Mouse (Mus musculus): ENCODE data around the gene Eif2ak2. TPM values are rescaled to one million over a fixed set of nuclear protein-coding genes. Genes with fewer than 3 reads are reported as not detected.

Gene Eif2ak2
- 4.0 and 4.4 TPM in 2 replicates for polyA plus RNA-seq (2014; fragmentation: Nextera tagmentation; extraction: Ambion mirVana)

DNA sequence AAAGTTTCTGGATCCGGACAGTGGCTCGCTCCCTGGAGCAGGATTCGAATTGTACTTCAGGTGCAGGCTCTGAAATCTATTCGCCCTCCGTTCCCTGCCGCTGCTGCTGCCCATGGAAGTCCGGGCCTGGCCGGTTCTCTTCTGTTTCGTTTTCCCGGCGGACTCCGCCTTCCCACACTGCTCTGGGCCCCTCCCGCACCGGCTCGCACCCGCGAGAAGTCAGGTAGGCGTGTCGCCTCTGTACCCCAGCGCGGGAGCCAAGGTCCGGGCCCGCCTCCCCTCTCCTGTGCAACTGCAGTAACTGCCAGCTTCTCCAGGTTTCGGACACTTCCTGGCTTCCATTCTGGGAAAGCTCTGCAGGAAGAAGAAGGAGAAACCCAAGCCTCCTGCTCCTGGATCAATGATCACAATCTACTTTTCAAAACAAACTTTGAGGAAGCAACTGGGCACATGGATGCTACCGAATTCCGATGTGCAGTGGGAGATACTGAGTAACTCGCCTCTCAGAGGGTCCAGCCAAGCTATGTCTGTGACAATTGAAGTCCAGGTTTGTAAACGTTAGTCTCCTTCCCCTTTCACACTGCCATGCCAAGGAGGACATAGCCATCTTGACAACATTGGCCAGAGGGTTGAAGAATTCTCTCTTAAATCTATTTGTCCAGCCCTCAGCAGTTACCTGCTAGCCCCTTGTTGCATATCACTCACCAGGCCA lies at the start of gene Eif2ak2:
Eif2ak2 (minus strand) TSS at position 173 of the 712 bp plus-strand sequence.
- Histone ChIP-seq H3K4me1 (ENCODE audit: control insufficient read depth, insufficient read depth, low read length) (no peaks in the 10 kb centered on the region), H3K4me2 (peak within 1 kb of the TSS; percentile 71), H3K27ac (ENCODE audit: low read depth, low read length) (no peak within 1 kb of the TSS), H3K4me3 (ENCODE audit: low read depth, low read length) (peak within 1 kb of the TSS; percentile 43), H3K27me3 (ENCODE audit: control insufficient read depth, insufficient read depth, low read length) (no peaks in the 10 kb centered on the region), H3K36me3 (ENCODE audit: control insufficient read depth, insufficient read depth, low read length) (no peaks in the 10 kb centered on the region), H3K9ac (ENCODE audit: low read length) (peak within 1 kb of the TSS; percentile 68), H3K9me3 (ENCODE audit: control insufficient read depth, low read length) (no peaks in the 10 kb centered on the region; the same call in 1 of the 2 replicates)
- ATAC-seq (ENCODE audit: low FRiP score) (peak; percentile 94), DNase-seq (ENCODE audit: low spot score, missing footprints) (peak; percentile 95)
- 3% methylated on average over 28 of the region's 28 CpGs for WGBS

DNA sequence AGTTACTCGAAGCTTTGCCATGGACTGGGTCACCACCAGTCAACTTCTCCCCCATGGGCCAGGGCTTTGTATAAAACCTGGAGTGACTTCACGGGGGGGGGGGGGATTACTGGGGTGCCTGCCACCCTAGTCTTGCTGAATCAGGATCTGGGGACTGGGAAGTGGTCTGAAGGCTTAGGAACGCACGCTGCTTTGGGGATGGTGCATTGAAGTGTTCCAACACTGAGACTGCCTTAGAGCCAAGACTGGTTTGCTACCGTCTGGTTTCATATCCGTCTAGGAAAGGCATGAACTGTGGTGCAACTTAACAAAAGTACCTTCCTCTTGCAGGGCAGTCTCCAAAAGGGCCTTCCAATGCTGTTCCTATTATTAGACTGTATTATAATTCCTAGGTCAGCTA lies 35.3 kb upstream of the Eif2ak2 start:
- peak overlapping the region; percentile 78 for H3K4me2 ChIP-seq
- no peak overlapping the region; the same call in 1 of the 2 replicates for H3K9ac ChIP-seq (ENCODE audit: low read length)

GRCm38 (mm10) chr17:78916899-78917298 lies 34.5 kb upstream of the Eif2ak2 start:
- H3K4me2 ChIP-seq = peak overlapping the region; percentile 78
- peaks cover 4% of the 10 kb centered on the region; the same call in 1 of the 2 replicates for H3K4me1 ChIP-seq (ENCODE audit: control insufficient read depth, insufficient read depth, low read length)
- no peak for DNase-seq (ENCODE audit: low spot score, missing footprints)

More for the DNA sequence above, 35.3 kb upstream of the Eif2ak2 start:
- H3K9me3 ChIP-seq (ENCODE audit: control insufficient read depth, low read length) = no peaks in the 10 kb centered on the region
- H3K36me3 ChIP-seq (ENCODE audit: control insufficient read depth, insufficient read depth, low read length) = peaks cover 12% of the 10 kb centered on the region
- DNase-seq (ENCODE audit: low spot score, missing footprints) (peak; percentile 82), ATAC-seq (ENCODE audit: low FRiP score) (no peak)
- H3K27me3 ChIP-seq (ENCODE audit: control insufficient read depth, insufficient read depth, low read length) = no peaks in the 10 kb centered on the region
- no peak overlapping the region for H3K27ac ChIP-seq (ENCODE audit: low read depth, low read length)
- peaks cover 4% of the 10 kb centered on the region; the same call in 1 of the 2 replicates for H3K4me1 ChIP-seq (ENCODE audit: control insufficient read depth, insufficient read depth, low read length)
- WGBS = 42% methylated on average over 6 of the region's 6 CpGs
- no peak overlapping the region for H3K4me3 ChIP-seq (ENCODE audit: low read depth, low read length)

DNA sequence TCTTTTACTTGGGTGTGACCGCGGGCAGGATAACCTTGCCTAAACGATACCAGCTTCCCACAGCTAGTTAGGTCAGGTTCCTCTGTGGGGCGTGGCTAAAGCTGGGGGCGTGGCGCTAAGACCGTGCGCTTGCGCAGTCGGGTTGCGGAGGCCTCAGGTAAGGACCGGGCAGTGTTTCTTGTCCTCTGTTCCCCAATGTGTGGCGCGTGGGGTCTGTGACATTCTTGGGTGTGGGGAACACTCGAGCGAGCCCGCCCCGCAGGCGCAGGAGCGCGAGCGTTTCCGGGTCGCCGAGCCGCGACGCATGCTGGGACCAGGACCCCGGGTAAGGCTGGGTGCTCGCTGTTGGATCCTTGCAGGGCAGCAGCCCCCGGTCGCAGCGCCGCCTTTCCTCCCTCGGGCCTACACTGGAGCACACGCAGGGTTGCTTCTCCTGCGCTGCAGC lies 34.0 kb upstream of the Eif2ak2 start, which contains the start of gene Cebpzos:
Cebpzos (plus strand) TSS at position 132 of the 445 bp plus-strand sequence.
- H3K9ac ChIP-seq (ENCODE audit: low read length) = peak within 1 kb of the TSS; percentile 81
- peak within 1 kb of the TSS; percentile 64 for H3K4me3 ChIP-seq (ENCODE audit: low read depth, low read length)
- DNase-seq (ENCODE audit: low spot score, missing footprints) (peak; percentile 98), ATAC-seq (ENCODE audit: low FRiP score) (peak; percentile 94)
- WGBS = under 1% methylated on average over 37 of the region's 37 CpGs
- H3K4me2 ChIP-seq = peak within 1 kb of the TSS; percentile 78
- peaks cover 4% of the 10 kb centered on the region; the same call in 1 of the 2 replicates for H3K4me1 ChIP-seq (ENCODE audit: control insufficient read depth, insufficient read depth, low read length)
- H3K9me3 ChIP-seq (ENCODE audit: control insufficient read depth, low read length) = no peaks in the 10 kb centered on the region
- H3K36me3 ChIP-seq (ENCODE audit: control insufficient read depth, insufficient read depth, low read length) = peaks cover 6% of the 10 kb centered on the region
- peak within 1 kb of the TSS; percentile 53 for H3K27ac ChIP-seq (ENCODE audit: low read depth, low read length)
- no peaks in the 10 kb centered on the region for H3K27me3 ChIP-seq (ENCODE audit: control insufficient read depth, insufficient read depth, low read length)

More at GRCm38 (mm10) chr17:78916899-78917298, 34.5 kb upstream of the Eif2ak2 start:
- H3K4me3 ChIP-seq (ENCODE audit: low read depth, low read length) = peak overlapping the region; percentile 64
- no peaks in the 10 kb centered on the region for H3K9me3 ChIP-seq (ENCODE audit: control insufficient read depth, low read length)
- peak; percentile 25; the same call in 1 of the 2 replicates for ATAC-seq (ENCODE audit: low FRiP score)
- H3K27ac ChIP-seq (ENCODE audit: low read depth, low read length) = peak overlapping the region; percentile 53
- H3K36me3 ChIP-seq (ENCODE audit: control insufficient read depth, insufficient read depth, low read length) = peaks cover 10% of the 10 kb centered on the region
- H3K9ac ChIP-seq (ENCODE audit: low read length) = peak overlapping the region; percentile 81
- H3K27me3 ChIP-seq (ENCODE audit: control insufficient read depth, insufficient read depth, low read length) = no peaks in the 10 kb centered on the region
- 6% methylated on average over 11 of the region's 11 CpGs for whole genome bisulfite sequencing

- Histone ChIP-seq H3K27me3 (ENCODE audit: control insufficient read depth, insufficient read depth, low read length) (no peaks in the 10 kb centered on the region), H3K9me3 (ENCODE audit: control insufficient read depth, low read length) (no peaks in the 10 kb centered on the region), H3K9ac (ENCODE audit: low read length) (peak overlapping the region; percentile 81), H3K36me3 (ENCODE audit: control insufficient read depth, insufficient read depth, low read length) (peaks cover 3% of the 10 kb centered on the region; the same call in 1 of the 2 replicates), H3K4me2 (peak overlapping the region; percentile 78), H3K4me1 (ENCODE audit: control insufficient read depth, insufficient read depth, low read length) (peaks cover 4% of the 10 kb centered on the region; the same call in 1 of the 2 replicates), H3K27ac (ENCODE audit: low read depth, low read length) (no peak overlapping the region), H3K4me3 (ENCODE audit: low read depth, low read length) (peak overlapping the region; percentile 64)
- ATAC-seq (ENCODE audit: low FRiP score) (peak; percentile 38), DNase-seq (ENCODE audit: low spot score, missing footprints) (peak; percentile 85)
- 57% methylated on average over 6 of the region's 6 CpGs for WGBS
Observed at GRCm38 (mm10) chr17:78915772-78916171, 33.4 kb upstream of the Eif2ak2 start.

DNA sequence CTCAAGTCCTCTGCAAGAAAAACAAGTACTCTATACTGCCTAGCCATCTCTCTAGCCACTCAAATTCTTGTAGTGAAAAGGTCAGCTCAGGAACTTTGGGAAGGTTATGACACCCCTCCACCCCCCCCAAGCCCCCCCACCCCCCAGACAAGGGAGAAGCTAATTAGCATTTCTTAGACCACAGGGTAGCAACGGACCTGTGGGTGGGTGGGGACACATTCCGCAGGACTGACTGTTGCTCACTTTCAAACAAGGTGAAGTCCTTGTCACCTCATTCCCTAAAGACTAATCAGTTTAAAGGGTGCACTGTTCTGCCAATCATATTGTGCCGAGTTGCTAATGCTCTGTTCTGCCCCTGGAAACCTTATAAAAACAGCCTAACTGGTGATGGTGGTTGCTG lies 31.5 kb upstream of the Eif2ak2 start:
- Histone ChIP-seq H3K9ac (ENCODE audit: low read length) (no peak overlapping the region), H3K27ac (ENCODE audit: low read depth, low read length) (no peak overlapping the region), H3K36me3 (ENCODE audit: control insufficient read depth, insufficient read depth, low read length) (no peaks in the 10 kb centered on the region; the same call in 1 of the 2 replicates), H3K4me2 (no peak overlapping the region), H3K4me1 (ENCODE audit: control insufficient read depth, insufficient read depth, low read length) (peaks cover 4% of the 10 kb centered on the region; the same call in 1 of the 2 replicates), H3K4me3 (ENCODE audit: low read depth, low read length) (no peak overlapping the region), H3K9me3 (ENCODE audit: control insufficient read depth, low read length) (no peaks in the 10 kb centered on the region), H3K27me3 (ENCODE audit: control insufficient read depth, insufficient read depth, low read length) (no peaks in the 10 kb centered on the region)
- no peak for DNase-seq (ENCODE audit: low spot score, missing footprints)
- WGBS = 82% methylated on average over 3 of the region's 3 CpGs
- no peak for ATAC-seq (ENCODE audit: low FRiP score)

DNA sequence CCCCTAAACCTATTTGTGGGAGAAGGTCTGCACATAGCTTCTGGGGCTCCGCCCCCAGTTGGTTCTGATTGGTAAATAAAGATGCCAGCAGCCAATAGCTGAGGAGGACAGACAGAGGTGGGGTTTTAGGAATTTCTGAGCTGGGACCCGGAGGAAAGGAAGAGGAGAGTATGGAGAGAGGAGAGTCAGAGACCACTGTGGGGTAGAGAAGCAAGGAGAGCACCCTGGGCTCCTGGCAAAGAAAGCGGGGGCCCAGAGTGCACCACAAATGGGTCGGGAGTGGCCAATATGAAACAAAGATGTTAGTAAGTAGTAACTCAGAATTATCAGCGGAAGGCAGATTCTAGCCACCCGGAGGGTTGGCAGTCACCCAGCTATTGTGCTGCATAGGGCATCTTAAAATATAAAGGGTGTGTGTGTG lies 30.5 kb upstream of the Eif2ak2 start:
- Histone ChIP-seq H3K9me3 (ENCODE audit: control insufficient read depth, low read length) (no peaks in the 10 kb centered on the region), H3K27me3 (ENCODE audit: control insufficient read depth, insufficient read depth, low read length) (no peaks in the 10 kb centered on the region), H3K4me1 (ENCODE audit: control insufficient read depth, insufficient read depth, low read length) (peaks cover 4% of the 10 kb centered on the region; the same call in 1 of the 2 replicates), H3K4me2 (peak overlapping the region; percentile 36), H3K9ac (ENCODE audit: low read length) (peak overlapping the region; percentile 46; the same call in 1 of the 2 replicates), H3K4me3 (ENCODE audit: low read depth, low read length) (peak overlapping the region; percentile 16), H3K27ac (ENCODE audit: low read depth, low read length) (no peak overlapping the region), H3K36me3 (ENCODE audit: control insufficient read depth, insufficient read depth, low read length) (no peaks in the 10 kb centered on the region)
- DNase-seq (ENCODE audit: low spot score, missing footprints) (peak; percentile 79), ATAC-seq (ENCODE audit: low FRiP score) (peak; percentile 48)
- WGBS = 28% methylated on average over 6 of the region's 6 CpGs

- WGBS = 81% methylated on average over 2 of the region's 2 CpGs
- ATAC-seq (ENCODE audit: low FRiP score) = no peak
- Histone ChIP-seq H3K4me3 (ENCODE audit: low read depth, low read length) (no peak overlapping the region), H3K27ac (ENCODE audit: low read depth, low read length) (no peak overlapping the region), H3K9ac (ENCODE audit: low read length) (no peak overlapping the region), H3K4me2 (no peak overlapping the region), H3K4me1 (ENCODE audit: control insufficient read depth, insufficient read depth, low read length) (no peaks in the 10 kb centered on the region), H3K27me3 (ENCODE audit: control insufficient read depth, insufficient read depth, low read length) (no peaks in the 10 kb centered on the region), H3K9me3 (ENCODE audit: control insufficient read depth, low read length) (no peaks in the 10 kb centered on the region), H3K36me3 (ENCODE audit: control insufficient read depth, insufficient read depth, low read length) (no peaks in the 10 kb centered on the region)
- peak; percentile 54 for DNase-seq (ENCODE audit: low spot score, missing footprints)
Observed at GRCm38 (mm10) chr17:78909374-78909773, 27.0 kb upstream of the Eif2ak2 start.

- WGBS = 87% methylated on average over 5 of the region's 5 CpGs
- Histone ChIP-seq H3K9me3 (ENCODE audit: control insufficient read depth, low read length) (no peaks in the 10 kb centered on the region), H3K4me2 (no peak within 1 kb of the TSS), H3K36me3 (ENCODE audit: control insufficient read depth, insufficient read depth, low read length) (no peaks in the 10 kb centered on the region), H3K4me1 (ENCODE audit: control insufficient read depth, insufficient read depth, low read length) (no peaks in the 10 kb centered on the region), H3K9ac (ENCODE audit: low read length) (no peak within 1 kb of the TSS), H3K27ac (ENCODE audit: low read depth, low read length) (no peak within 1 kb of the TSS), H3K4me3 (ENCODE audit: low read depth, low read length) (no peak within 1 kb of the TSS), H3K27me3 (ENCODE audit: control insufficient read depth, insufficient read depth, low read length) (no peaks in the 10 kb centered on the region)
- DNase-seq (ENCODE audit: low spot score, missing footprints) (no peak), ATAC-seq (ENCODE audit: low FRiP score) (no peak)
Observed at GRCm38 (mm10) chr17:78906892-78907291, 24.5 kb upstream of the Eif2ak2 start, which contains the start of gene Sult6b1. Gene Sult6b1 (minus strand): TSS chr17:78906992.

Measured in midbrain, embryonic 11.5 days (tissue).